Mouse (Mus musculus) G1E (cell line): ENCODE data around the gene Ube2cbp. TPM values are rescaled to one million over a fixed set of nuclear protein-coding genes. Genes with fewer than 3 reads are reported as not detected.

Experiments used
- ATAC-seq: 2 replicates; pipeline ENCODE4 v1.8.0; 2016; ENCODE audit warnings: mild to moderate bottlenecking; ENCODE audit not compliant: insufficient number of reproducible peaks, poor library complexity, low FRiP score, severe bottlenecking; ENCODE audit errors: extremely low read depth
- DNase-seq: peaks from one replicate; pipeline ENCODE4 v3.0.0; 2012; ENCODE audit warnings: low spot score
- H3K27me3 ChIP-seq: 2 replicates; pipeline ENCODE4 v1.6.1; 2012; ENCODE audit warnings: mild to moderate bottlenecking, low read length, inconsistent platforms; ENCODE audit not compliant: insufficient read depth
- H3K36me3 ChIP-seq: replicated peaks from 2 replicates; pipeline ENCODE3; 2012; ENCODE audit warnings: mild to moderate bottlenecking, inconsistent platforms
- H3K4me1 ChIP-seq: 2 replicates; pipeline ENCODE4 v1.6.1; 2012; ENCODE audit warnings: low read depth, low read length, inconsistent platforms, mixed read lengths; ENCODE audit not compliant: insufficient read depth
- H3K4me3 ChIP-seq: 2 replicates; pipeline ENCODE4 v1.5.1; 2012; ENCODE audit warnings: low read depth, mild to moderate bottlenecking, inconsistent platforms, low read length, moderate library complexity, mixed read lengths
- H3K9me3 ChIP-seq: replicated peaks from 2 replicates; pipeline ENCODE4 v1.6.1; 2012; ENCODE audit warnings: inconsistent platforms
- CTCF ChIP-seq: IDR thresholded peaks from 2 replicates; pipeline ENCODE4 v1.5.1; 2012; ENCODE audit warnings: low read depth, low read length, inconsistent platforms, mixed read lengths
- GATA1 ChIP-seq: IDR thresholded peaks from 2 replicates; pipeline ENCODE4 v1.6.1; 2012; ENCODE audit warnings: borderline replicate concordance, low read length, inconsistent platforms, mixed read lengths
- GATA2 ChIP-seq: IDR thresholded peaks from 2 replicates; pipeline ENCODE4 v1.6.1; 2012; ENCODE audit warnings: low read depth, low read length, inconsistent platforms, borderline replicate concordance
- POLR2AphosphoS5 ChIP-seq: IDR thresholded peaks from 2 replicates; pipeline ENCODE4 v1.6.1; 2012; ENCODE audit warnings: low read depth, low read length, inconsistent platforms; ENCODE audit not compliant: insufficient replicate concordance
- TAL1 ChIP-seq: conservative IDR thresholded peaks from 2 replicates; pipeline ENCODE4 v1.6.1; 2012; ENCODE audit warnings: low read depth, low read length, inconsistent platforms, mixed read lengths
- polyA plus RNA-seq: library from polyadenylated mRNA; stranded (reverse); fragments of >175 nt; gene quantifications from 2 replicates; pipeline ENCODE4 v1.2.3, GENCODE M21; 2012
- total RNA-seq, 2 experiments: library from RNA; stranded (forward) in 1 of 2; stranded (reverse) in 1 of 2; fragments of 200-1000 nt in 1 of 2; fragments of >200 nt in 1 of 2; fragmentation: Nextera tagmentation in 1 of 2; gene quantifications; 2 replicates each; pipeline ENCODE4 v1.2.3; 2014 to 2017

Ube2cbp gene
- total and polyA plus RNA-seq, 3 experiments = 2.2 to 4.2 (median 2.3) TPM

DNA sequence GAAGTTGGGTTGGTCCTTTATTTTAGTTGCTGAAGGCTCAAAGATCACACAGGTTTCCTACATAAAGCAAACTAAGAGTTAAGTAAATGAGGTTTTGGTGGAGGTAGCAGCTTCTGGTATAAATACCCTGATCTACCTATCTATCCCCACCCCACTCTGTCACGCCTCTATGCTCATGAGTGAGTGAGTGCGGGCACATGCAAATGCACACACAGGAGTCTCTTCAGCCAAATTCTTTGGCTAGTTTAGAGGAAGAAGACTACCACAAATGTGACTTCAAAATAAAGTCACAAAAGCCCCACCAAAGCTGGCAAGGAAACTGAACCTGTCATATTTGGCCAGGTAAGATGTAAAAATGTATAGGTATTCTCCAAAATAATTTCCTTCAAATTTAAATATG is 149.1 kb downstream of the Ube2cbp start:
- H3K4me1 ChIP-seq = no peaks in the 10 kb centered on the region
- H3K36me3 ChIP-seq = no peaks in the 10 kb centered on the region
- no peak overlapping the region for H3K4me3 ChIP-seq
- no peak for ATAC-seq
- no peaks in the 10 kb centered on the region for H3K9me3 ChIP-seq
- no peak for DNase-seq
- TF ChIP-seq CTCF (no peak), GATA2 (no peak)
- no peaks in the 10 kb centered on the region for H3K27me3 ChIP-seq

DNA sequence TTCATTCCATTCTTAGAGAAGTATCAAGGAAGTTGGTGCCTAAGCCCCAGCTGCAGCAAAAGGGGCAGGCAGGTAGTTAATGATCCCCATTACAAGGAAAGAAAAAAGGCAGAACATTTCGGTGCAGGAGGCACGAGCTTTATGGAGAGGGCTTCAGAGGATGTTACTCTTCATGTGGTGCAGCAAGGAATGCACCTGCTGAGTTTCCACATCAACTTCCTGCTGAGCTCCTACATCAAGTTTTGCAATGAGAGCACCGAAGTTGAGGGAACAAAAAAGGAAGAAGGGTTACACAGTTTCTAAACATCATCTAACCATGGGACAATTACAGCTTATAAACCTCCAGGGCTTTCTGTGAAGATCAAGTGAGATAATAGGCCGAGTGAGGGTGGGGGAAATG is 156.1 kb downstream of the Ube2cbp start:
- ATAC-seq (no peak), DNase-seq (no peak)
- TF ChIP-seq GATA2 (no peak), POLR2AphosphoS5 (no peak), TAL1 (no peak), GATA1 (no peak), CTCF (no peak)
- no peaks in the 10 kb centered on the region for H3K9me3 ChIP-seq
- H3K27me3 ChIP-seq = no peaks in the 10 kb centered on the region
- no peaks in the 10 kb centered on the region for H3K36me3 ChIP-seq
- H3K4me1 ChIP-seq = no peaks in the 10 kb centered on the region
- no peak overlapping the region for H3K4me3 ChIP-seq

DNA sequence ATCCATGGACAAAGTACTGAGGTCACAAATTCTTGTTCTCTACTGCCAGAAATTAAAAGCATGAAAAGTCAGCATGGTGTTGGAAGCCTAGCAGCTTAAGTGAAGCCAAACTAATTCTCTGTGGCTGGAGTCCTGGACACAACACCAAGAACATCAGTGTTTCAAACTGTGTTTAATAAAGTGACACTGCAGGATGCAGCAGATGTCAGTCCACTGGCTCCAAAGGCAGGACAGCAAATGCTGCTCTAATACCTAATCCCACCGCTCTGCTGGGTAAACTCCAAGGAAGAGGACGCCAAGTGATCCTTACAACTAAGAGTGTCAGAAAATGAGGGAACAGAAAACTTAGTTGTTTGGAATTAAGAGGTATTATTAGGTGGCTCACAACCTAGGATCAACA is 158.2 kb downstream of the Ube2cbp start:
- Histone ChIP-seq H3K36me3 (no peaks in the 10 kb centered on the region), H3K4me1 (no peaks in the 10 kb centered on the region), H3K9me3 (no peaks in the 10 kb centered on the region), H3K27me3 (no peaks in the 10 kb centered on the region), H3K4me3 (no peak overlapping the region)
- ATAC-seq = no peak
- DNase-seq = no peak
- no peak for TF ChIP-seq CTCF
- no peak for TF ChIP-seq GATA2
- TF ChIP-seq POLR2AphosphoS5 = no peak
- no peak for TF ChIP-seq GATA1
- no peak for TF ChIP-seq TAL1

DNA sequence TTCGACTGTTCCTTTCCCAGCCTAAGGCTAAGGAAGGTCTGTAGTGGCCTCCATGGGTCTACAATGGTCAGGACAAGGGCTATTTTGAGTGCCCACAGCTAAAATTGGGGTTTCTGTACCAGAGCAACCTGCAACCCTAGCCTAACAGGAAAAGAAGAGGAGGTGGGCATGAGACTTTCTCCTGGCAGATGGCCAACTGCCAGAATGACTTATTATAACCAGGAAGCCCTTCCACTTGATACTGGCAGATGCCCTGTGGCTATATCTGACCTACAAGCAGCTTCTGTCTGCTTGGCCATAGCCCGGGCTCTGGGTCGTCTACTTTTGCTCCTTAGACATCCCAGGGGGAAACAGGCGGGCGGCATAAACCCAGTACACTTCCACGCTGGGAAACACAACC is 163.3 kb downstream of the Ube2cbp start:
- Histone ChIP-seq H3K36me3 (no peaks in the 10 kb centered on the region), H3K27me3 (0 out of 2 replicates have a peak, but pooled peaks cover 5% of the 10 kb centered on the region), H3K4me3 (no peak overlapping the region), H3K9me3 (no peaks in the 10 kb centered on the region), H3K4me1 (no peaks in the 10 kb centered on the region)
- DNase-seq (no peak), ATAC-seq (no peak)
- TF ChIP-seq GATA1 (no peak), TAL1 (no peak), CTCF (no peak), GATA2 (no peak), POLR2AphosphoS5 (no peak)

DNA sequence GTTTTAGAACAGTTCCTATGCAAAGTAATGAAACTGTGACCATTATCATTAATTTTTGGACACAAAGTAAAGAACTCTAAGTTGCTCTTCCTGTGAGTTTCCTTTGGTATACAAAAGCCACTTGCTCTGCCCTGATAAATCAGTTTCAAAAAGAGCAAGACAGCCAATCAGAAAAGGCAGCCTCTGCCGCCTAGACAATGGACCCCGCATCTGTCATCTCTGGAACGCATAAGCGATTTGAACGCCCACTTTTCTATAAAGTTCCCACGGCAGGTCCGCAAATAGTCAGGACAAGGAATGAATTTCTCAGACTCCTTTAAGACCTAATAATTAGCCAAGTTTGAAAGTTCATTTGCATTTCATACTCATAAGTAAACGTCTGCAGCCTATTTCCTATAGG is 166.2 kb downstream of the Ube2cbp start:
- Histone ChIP-seq H3K4me1 (no peaks in the 10 kb centered on the region), H3K27me3 (0 out of 2 replicates have a peak, but pooled peaks cover 5% of the 10 kb centered on the region), H3K36me3 (no peaks in the 10 kb centered on the region), H3K9me3 (no peaks in the 10 kb centered on the region), H3K4me3 (no peak overlapping the region)
- TF ChIP-seq TAL1 = no peak
- TF ChIP-seq POLR2AphosphoS5 = no peak
- no peak for TF ChIP-seq GATA1
- TF ChIP-seq GATA2 = no peak
- no peak for TF ChIP-seq CTCF
- ATAC-seq (no peak), DNase-seq (no peak)

DNA sequence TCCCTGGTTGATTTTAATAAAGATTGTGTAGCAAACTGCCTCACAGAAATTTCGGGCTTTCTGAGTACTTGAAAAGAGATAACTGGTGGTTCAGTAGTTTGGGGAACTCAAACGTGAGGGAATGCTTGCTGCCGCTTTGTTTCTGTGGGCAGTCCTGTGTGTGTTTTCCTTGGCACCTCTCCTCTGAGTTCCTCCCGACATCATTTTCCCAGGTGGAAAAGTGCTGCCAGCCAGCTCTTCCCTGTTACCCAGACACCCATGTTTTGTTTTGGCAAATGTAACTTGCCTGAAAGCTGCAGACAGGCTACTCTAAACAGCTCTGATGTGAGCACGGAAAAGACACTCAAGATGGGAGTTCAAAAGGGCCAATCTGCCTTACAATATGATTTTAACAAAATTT is 166.6 kb downstream of the Ube2cbp start:
- no peak for DNase-seq
- no peaks in the 10 kb centered on the region for H3K4me1 ChIP-seq
- no peaks in the 10 kb centered on the region for H3K9me3 ChIP-seq
- 0 out of 2 replicates have a peak, but pooled peaks cover 5% of the 10 kb centered on the region for H3K27me3 ChIP-seq
- no peak for ATAC-seq
- TF ChIP-seq TAL1 (no peak), GATA1 (no peak), GATA2 (no peak), POLR2AphosphoS5 (no peak), CTCF (no peak)
- H3K4me3 ChIP-seq = no peak overlapping the region
- no peaks in the 10 kb centered on the region for H3K36me3 ChIP-seq
